In genomic region chr5:134604376-134604775, GRCm38 (mm10) we compare ENCODE assay signal across 31 mouse cellular contexts. TPM values are rescaled to one million over a fixed set of nuclear protein-coding genes. Genes with fewer than 3 reads are reported as not detected.
"Had no signal": no experiment of that assay in that cellular context is flagged by ENCODE, and none has a peak within 500 bp of the region (broad histone marks: within the 10 kb centered on the region; RNA-seq: fewer than 3 reads in every experiment).

No protein-coding gene starts in this region.

- H3K4me1 ChIP-seq: heart, embryonic 12.5 days; hindbrain, embryonic 10.5 days; hindbrain, embryonic 12.5 days; intestine, embryonic 15.5 days; kidney, embryonic 15.5 days; liver, embryonic 13.5 days had no signal

- H3K4me2 ChIP-seq: heart, embryonic 12.5 days; hindbrain, embryonic 12.5 days; hindbrain, embryonic 14.5 days; intestine, embryonic 15.5 days; kidney, embryonic 15.5 days; limb, embryonic 12.5 days; liver, embryonic 13.5 days had no signal

- H3K9me3 ChIP-seq: heart, embryonic 10.5 days; heart, embryonic 12.5 days; hindbrain, embryonic 10.5 days; hindbrain, embryonic 12.5 days; intestine, embryonic 15.5 days; kidney, embryonic 15.5 days; limb, embryonic 10.5 days; limb, embryonic 12.5 days; liver, embryonic 13.5 days had no signal

- H3K9ac ChIP-seq: heart, embryonic 12.5 days; hindbrain, embryonic 14.5 days; intestine, embryonic 15.5 days; kidney, embryonic 15.5 days; limb, embryonic 12.5 days; liver, embryonic 13.5 days had no signal

- H3K4me3 ChIP-seq: gastrocnemius, adult 2 months; heart, adult 2 months; heart, embryonic 10.5 days; heart, embryonic 12.5 days; hindbrain, embryonic 10.5 days; hindbrain, embryonic 12.5 days; intestine, embryonic 15.5 days; kidney, embryonic 15.5 days; layer of hippocampus, adult 2 months; left cerebral cortex, adult 2 months; limb, embryonic 10.5 days; limb, embryonic 12.5 days; liver, embryonic 13.5 days had no signal

- DNase-seq: gastrocnemius, adult 2 months; gastrocnemius, postnatal 10 days; gastrocnemius, postnatal 25 days; heart, adult 2 months; heart, postnatal 10 days; heart, postnatal 4 days; kidney, adult 18-20 months; kidney, adult 9 months; kidney, postnatal 25 days; liver; liver, embryonic 13.5 days had no signal

- H3K27ac ChIP-seq: gastrocnemius, adult 2 months; heart, adult 2 months; heart, embryonic 10.5 days; hindbrain, embryonic 10.5 days; hindbrain, embryonic 12.5 days; hindbrain, embryonic 14.5 days; intestine, embryonic 15.5 days; kidney, embryonic 15.5 days; kidney, postnatal 0 days; layer of hippocampus, adult 2 months; left cerebral cortex, adult 2 months; limb, embryonic 10.5 days; limb, embryonic 12.5 days; liver, embryonic 13.5 days had no signal

- ATAC-seq: hindbrain, embryonic 16.5 days; inflammation-experienced regulatory T-cells, adult 6 months; intestine, embryonic 15.5 days; intestine, postnatal 0 days had no signal

- H3K36me3 ChIP-seq: intestine, embryonic 15.5 days had no signal

- H3K27me3 ChIP-seq: heart, embryonic 12.5 days; hindbrain, embryonic 12.5 days; intestine, embryonic 15.5 days; kidney, embryonic 15.5 days; limb, embryonic 12.5 days; liver, embryonic 13.5 days had no signal

RNA-seq across cellular contexts. Expression of gene Syna, which starts 44.4 kb away (rescaled TPM):
- total RNA-seq: gastrocnemius, adult 2 months; gastrocnemius, postnatal 25 days; gastrocnemius, postnatal 4 days; granulocyte monocyte progenitor cell, adult 5-6 weeks; heart, adult 2 months; heart, postnatal 10 days; heart, postnatal 25 days; heart, postnatal 4 days had no signal
- polyA plus RNA-seq: heart, adult 2 months; heart, embryonic 10.5 days; heart, embryonic 12.5 days; heart, embryonic 14.5 days; heart, embryonic 16.5 days; limb, embryonic 12.5 days; liver, embryonic 13.5 days had no signal
